Mouse (Mus musculus) adrenal gland, adult 18-20 months (tissue): ENCODE results near the gene Gfi1. TPM values are rescaled to one million over a fixed set of nuclear protein-coding genes. Genes with fewer than 3 reads are reported as not detected.

Experiments used
- DNase-seq, 2 experiments: peaks; one replicate each; pipeline ENCODE4 v3.0.0; 2021 to 2022; ENCODE audit warnings: low spot score in 2 of 2
- long read RNA-seq, 2 experiments: library from polyadenylated mRNA; stranded (forward); transcript quantifications; one replicate each; pipeline ENCODE4 v2.0.0; 2021
- total RNA-seq, 2 experiments: library from RNA; stranded (reverse); gene quantifications; 1 replicate in 1 of 2; 2 replicates in 1 of 2; pipeline ENCODE4 v1.2.3; 2021

The Gfi1 gene
- total RNA-seq: under 1 TPM in 1 of 2 experiments, not detected in 1; 0.32 TPM
- long read RNA-seq, experiment 1, partial matches to known transcripts: 0 of 1 reads
- long read RNA-seq, experiment 1, other reads (novel, unspliced or antisense): 1 of 1 reads
- long read RNA-seq, experiment 2: 0 reads

GRCm38 (mm10) chr5:107725435-107726261 is at the start of gene Gfi1:
TSS of gene Gfi1 (minus strand) at chr5:107726036.
- DNase-seq: no peak

- DNase-seq: no peak
Measured at GRCm38 (mm10) chr5:107772049-107772448, 46.2 kb upstream of the Gfi1 start.

- DNase-seq: no peak
Measured at GRCm38 (mm10) chr5:107768224-107768623, 42.4 kb upstream of the Gfi1 start.

GRCm38 (mm10) chr5:107765946-107766345 is 40.1 kb upstream of the Gfi1 start:
- no peak for DNase-seq

GRCm38 (mm10) chr5:107764486-107764885 is 38.6 kb upstream of the Gfi1 start:
- no peak for DNase-seq

- DNase-seq: no peak
Measured at GRCm38 (mm10) chr5:107763674-107764073, 37.8 kb upstream of the Gfi1 start.

GRCm38 (mm10) chr5:107759121-107759520 is 33.3 kb upstream of the Gfi1 start:
- DNase-seq: no peak

GRCm38 (mm10) chr5:107756072-107756471 is 30.2 kb upstream of the Gfi1 start:
- DNase-seq: no peak

- DNase-seq: no peak
Measured at GRCm38 (mm10) chr5:107754740-107755139, 28.9 kb upstream of the Gfi1 start.

- no peak for DNase-seq
Measured at GRCm38 (mm10) chr5:107753656-107754055, 27.8 kb upstream of the Gfi1 start.

GRCm38 (mm10) chr5:107749229-107749916 is 23.5 kb upstream of the Gfi1 start:
- DNase-seq: no peak

- no peak for DNase-seq
Measured at GRCm38 (mm10) chr5:107739023-107739422, 13.2 kb upstream of the Gfi1 start.

GRCm38 (mm10) chr5:107738296-107738695 is 12.5 kb upstream of the Gfi1 start:
- no peak for DNase-seq

- DNase-seq: no peak
Measured at GRCm38 (mm10) chr5:107736171-107736570, 10.3 kb upstream of the Gfi1 start.

- no peak for DNase-seq
Measured at GRCm38 (mm10) chr5:107731844-107732243, 6.0 kb upstream of the Gfi1 start.

GRCm38 (mm10) chr5:107731408-107731807 is 5.6 kb upstream of the Gfi1 start:
- DNase-seq: no peak

GRCm38 (mm10) chr5:107727007-107727402 is 1.2 kb upstream of the Gfi1 start:
- no peak for DNase-seq

- DNase-seq: peak in 1 of 2 experiments; percentile 16
Measured at GRCm38 (mm10) chr5:107726281-107727006, 608 bp upstream of the Gfi1 start.

- DNase-seq: no peak
Measured at GRCm38 (mm10) chr5:107724661-107725434, 988 bp downstream of the Gfi1 start.
